Mouse (Mus musculus) limb, embryonic 12.5 days (tissue): ENCODE results near the gene Calm3. TPM values are rescaled to one million over a fixed set of nuclear protein-coding genes. Genes with fewer than 3 reads are reported as not detected.
"Not testable (repeated sequence)": the region's sequence is repeated elsewhere in the genome, so short reads cannot be mapped to it uniquely, and the experiment has no call there.

ENCODE experiments used
- ATAC-seq: fragments of 200-750 bp; cut with Nextera tagmentation; 2 replicates; pipeline ENCODE4 v1.8.0; 2017; ENCODE audit warnings: low read depth, moderate TSS enrichment; ENCODE audit not compliant: insufficient number of reproducible peaks, insufficient read depth, low FRiP score, low TSS enrichment
- H3K27ac ChIP-seq: fragments of 300-500 bp; sonication (generic); 2 replicates; pipeline ENCODE4 v1.5.1; 2016; ENCODE audit warnings: mild to moderate bottlenecking, moderate library complexity
- H3K27me3 ChIP-seq: fragments of 300-500 bp; sonication (generic); 2 replicates; pipeline ENCODE4 v1.6.1; 2016; ENCODE audit warnings: mild to moderate bottlenecking, moderate library complexity
- H3K36me3 ChIP-seq: fragments of 300-500 bp; sonication (generic); 2 replicates; pipeline ENCODE4 v1.6.1; 2016; ENCODE audit warnings: mild to moderate bottlenecking, moderate library complexity
- H3K4me1 ChIP-seq: fragments of 300-500 bp; sonication (generic); replicated peaks from 2 replicates; pipeline ENCODE4 v1.6.1; 2016
- H3K4me2 ChIP-seq: fragments of 300-500 bp; sonication (generic); 2 replicates; pipeline ENCODE4 v1.6.1; 2016; ENCODE audit warnings: mild to moderate bottlenecking, moderate library complexity
- H3K4me3 ChIP-seq: fragments of 300-500 bp; sonication (generic); replicated peaks from 2 replicates; pipeline ENCODE4 v1.5.1; 2016; ENCODE audit warnings: mild to moderate bottlenecking
- H3K9ac ChIP-seq: fragments of 300-500 bp; sonication (generic); replicated peaks from 2 replicates; pipeline ENCODE4 v1.6.1; 2016; ENCODE audit warnings: mild to moderate bottlenecking, moderate library complexity
- H3K9me3 ChIP-seq: fragments of 300-500 bp; sonication (generic); 2 replicates; pipeline ENCODE4 v1.6.1; 2016; ENCODE audit warnings: mild to moderate bottlenecking, moderate library complexity
- WGBS: fragments of 180-500 bp; shearing (Covaris S2); methylation state at CpG from one replicate; pipeline ENCODE4 v1.1.7; 2016; 5-methylcytosine and 5-hydroxymethylcytosine counted together
- polyA plus RNA-seq: library from polyadenylated mRNA; unstranded; fragments of >200 nt; fragmentation: Nextera tagmentation; extraction: Ambion mirVana; gene quantifications from 2 replicates; pipeline ENCODE4 v1.2.1, GENCODE M21; 2016

The Calm3 gene
- 108 and 123 TPM in 2 replicates for polyA plus RNA-seq

- Histone ChIP-seq H3K9me3 (no peaks in the 10 kb centered on the region), H3K9ac (peak within 1 kb of the TSS; percentile 94), H3K27me3 (no peaks in the 10 kb centered on the region), H3K4me3 (peak within 1 kb of the TSS; percentile 85), H3K4me2 (peak within 1 kb of the TSS; percentile 94), H3K27ac (peak within 1 kb of the TSS; percentile 97), H3K36me3 (peaks cover 16% of the 10 kb centered on the region), H3K4me1 (peaks cover 37% of the 10 kb centered on the region)
- 2% methylated on average over 64 of the region's 64 CpGs for WGBS
- peak; percentile 90 for ATAC-seq
Observed at GRCm38 (mm10) chr7:16924037-16924834, at the start of gene Calm3. Gene Calm3 (minus strand): TSS chr7:16924114.

GRCm38 (mm10) chr7:16971160-16971559 lies 47.2 kb upstream of the Calm3 start:
- H3K9me3 ChIP-seq: peaks cover 3% of the 10 kb centered on the region; the same call in 1 of the 2 replicates
- H3K4me3 ChIP-seq: no peak overlapping the region
- no peak overlapping the region for H3K4me2 ChIP-seq
- no peaks in the 10 kb centered on the region for H3K27me3 ChIP-seq
- H3K36me3 ChIP-seq: no peaks in the 10 kb centered on the region
- H3K4me1 ChIP-seq: no peaks in the 10 kb centered on the region
- no peak overlapping the region for H3K27ac ChIP-seq
- no peak for ATAC-seq
- H3K9ac ChIP-seq: no peak overlapping the region
- 91% methylated on average over 3 of the region's 3 CpGs for WGBS

- no peak for ATAC-seq
- Histone ChIP-seq H3K4me3 (no peak overlapping the region), H3K36me3 (no peaks in the 10 kb centered on the region), H3K4me2 (no peak overlapping the region), H3K4me1 (no peaks in the 10 kb centered on the region), H3K27me3 (no peaks in the 10 kb centered on the region), H3K27ac (no peak overlapping the region), H3K9ac (no peak overlapping the region), H3K9me3 (peaks cover 3% of the 10 kb centered on the region; the same call in 1 of the 2 replicates)
- whole genome bisulfite sequencing: 85% methylated on average over 6 of the region's 6 CpGs
Observed at GRCm38 (mm10) chr7:16968414-16968813, 44.5 kb upstream of the Calm3 start.

- no peaks in the 10 kb centered on the region for H3K9me3 ChIP-seq
- no peaks in the 10 kb centered on the region for H3K36me3 ChIP-seq
- peaks cover 8% of the 10 kb centered on the region for H3K4me1 ChIP-seq
- no peak overlapping the region for H3K4me2 ChIP-seq
- no peak overlapping the region for H3K27ac ChIP-seq
- no peak for ATAC-seq
- H3K9ac ChIP-seq: no peak overlapping the region
- WGBS: 66% methylated on average over 5 of the region's 5 CpGs
- no peak overlapping the region for H3K4me3 ChIP-seq
- H3K27me3 ChIP-seq: no peaks in the 10 kb centered on the region
Observed at GRCm38 (mm10) chr7:16961678-16962077, 37.8 kb upstream of the Calm3 start.

GRCm38 (mm10) chr7:16959539-16960187 lies 35.7 kb upstream of the Calm3 start, which contains the start of gene Pnmal1:
Gene Pnmal1 (plus strand): TSS chr7:16959679.
- H3K27me3 ChIP-seq: no peaks in the 10 kb centered on the region
- peak; percentile 53 for ATAC-seq
- H3K4me1 ChIP-seq: peaks cover 8% of the 10 kb centered on the region
- peak within 1 kb of the TSS; percentile 51 for H3K4me2 ChIP-seq
- H3K9ac ChIP-seq: peak within 1 kb of the TSS; percentile 31; the same call in 1 of the 2 replicates
- H3K36me3 ChIP-seq: no peaks in the 10 kb centered on the region
- peak within 1 kb of the TSS; percentile 18; the same call in 1 of the 2 replicates for H3K4me3 ChIP-seq
- WGBS: 23% methylated on average over 17 of the region's 17 CpGs
- H3K9me3 ChIP-seq: no peaks in the 10 kb centered on the region
- no peak within 1 kb of the TSS for H3K27ac ChIP-seq

GRCm38 (mm10) chr7:16956410-16957265 lies 32.7 kb upstream of the Calm3 start:
- ATAC-seq: no peak
- 70% methylated on average over 15 of the region's 15 CpGs for WGBS
- Histone ChIP-seq H3K36me3 (no peaks in the 10 kb centered on the region), H3K9ac (no peak overlapping the region), H3K4me3 (no peak overlapping the region), H3K27ac (no peak overlapping the region), H3K27me3 (no peaks in the 10 kb centered on the region), H3K9me3 (no peaks in the 10 kb centered on the region), H3K4me2 (no peak overlapping the region), H3K4me1 (peaks cover 8% of the 10 kb centered on the region)

GRCm38 (mm10) chr7:16955712-16956111 lies 31.8 kb upstream of the Calm3 start:
- H3K4me1 ChIP-seq: peaks cover 8% of the 10 kb centered on the region
- H3K36me3 ChIP-seq: no peaks in the 10 kb centered on the region
- H3K4me3 ChIP-seq: no peak overlapping the region
- no peak overlapping the region for H3K9ac ChIP-seq
- ATAC-seq: no peak
- H3K27ac ChIP-seq: no peak overlapping the region
- WGBS: 92% methylated on average over 4 of the region's 4 CpGs
- H3K9me3 ChIP-seq: no peaks in the 10 kb centered on the region
- no peak overlapping the region for H3K4me2 ChIP-seq
- H3K27me3 ChIP-seq: no peaks in the 10 kb centered on the region

GRCm38 (mm10) chr7:16953776-16954175 lies 29.9 kb upstream of the Calm3 start:
- not testable (repeated sequence) for H3K4me1 ChIP-seq, H3K4me2 ChIP-seq, H3K9me3 ChIP-seq, H3K27ac ChIP-seq, H3K36me3 ChIP-seq, H3K9ac ChIP-seq, H3K4me3 ChIP-seq, ATAC-seq
- peaks cover 13% of the 10 kb centered on the region for H3K27me3 ChIP-seq
- WGBS: 68% methylated on average over 2 of the region's 2 CpGs

- Histone ChIP-seq H3K4me2 (peak overlapping the region; percentile 16; the same call in 1 of the 2 replicates), H3K4me3 (no peak overlapping the region), H3K9ac (0 out of 2 replicates have a peak overlapping the region, but pooled peaks have one; percentile 19), H3K9me3 (no peaks in the 10 kb centered on the region), H3K4me1 (peaks cover 33% of the 10 kb centered on the region), H3K27ac (no peak overlapping the region), H3K27me3 (peaks cover 40% of the 10 kb centered on the region), H3K36me3 (no peaks in the 10 kb centered on the region)
- peak; percentile 21; the same call in 1 of the 2 replicates for ATAC-seq
- WGBS: 23% methylated on average over 18 of the region's 18 CpGs
Observed at GRCm38 (mm10) chr7:16950861-16951635, 27.1 kb upstream of the Calm3 start.
